Mouse (Mus musculus) CH12.LX (cell line): ENCODE data around the gene Dnaaf1. TPM values are rescaled to one million over a fixed set of nuclear protein-coding genes. Genes with fewer than 3 reads are reported as not detected.

Experiments used
- DNase-seq: peaks from one replicate; pipeline ENCODE4 v3.0.0-alpha.2; 2013; ENCODE audit errors: extremely low read depth
- H3K27ac ChIP-seq: 2 replicates; pipeline ENCODE4 v1.5.1; 2012; ENCODE audit warnings: low read depth, mild to moderate bottlenecking, control low read depth, moderate library complexity; ENCODE audit not compliant: insufficient read depth
- H3K27me3 ChIP-seq: replicated peaks from 2 replicates; pipeline ENCODE3; 2012; ENCODE audit warnings: inconsistent platforms
- H3K36me3 ChIP-seq, 2 experiments: replicated peaks in 1 of 2; 2 replicates each; pipeline versions ENCODE3 to v1.6.1; 2012; ENCODE audit warnings: inconsistent platforms in 1 of 2, low read length in 1 of 2, mild to moderate bottlenecking in 1 of 2, mixed read lengths in 1 of 2, moderate library complexity in 1 of 2; ENCODE audit not compliant: control insufficient read depth in 1 of 2, insufficient read depth in 1 of 2
- H3K4me1 ChIP-seq, 2 experiments: 2 replicates each; pipeline ENCODE4 v1.6.1; 2012; ENCODE audit warnings: inconsistent platforms in 1 of 2, moderate library complexity in 1 of 2; ENCODE audit not compliant: insufficient read depth in 2 of 2, control insufficient read depth in 1 of 2
- H3K4me2 ChIP-seq: 2 replicates; pipeline ENCODE4 v1.6.1; 2012; ENCODE audit warnings: low read depth, mild to moderate bottlenecking, control low read depth; ENCODE audit not compliant: poor library complexity, insufficient read depth, severe bottlenecking
- H3K4me3 ChIP-seq, 3 experiments: fragments of 150-350 bp in 1 of 3; sonication (generic) in 1 of 3; replicated peaks in 1 of 3; 2 replicates each; pipeline versions ENCODE3 to v1.5.1; 2011 to 2012; ENCODE audit warnings: low read depth in 2 of 3, low read length in 2 of 3, mild to moderate bottlenecking in 2 of 3, moderate library complexity in 2 of 3, control low read depth in 1 of 3, improper control_type of control experiment in 1 of 3, inconsistent platforms in 1 of 3, mixed read lengths in 1 of 3; ENCODE audit not compliant: poor library complexity in 1 of 3
- H3K79me2 ChIP-seq: replicated peaks from 2 replicates; pipeline ENCODE4 v1.6.1; 2012; ENCODE audit warnings: mild to moderate bottlenecking, moderate library complexity; ENCODE audit not compliant: control insufficient read depth, poor library complexity, insufficient read depth, severe bottlenecking; ENCODE audit errors: extremely low read depth
- H3K9ac ChIP-seq: 2 replicates; pipeline ENCODE4 v1.6.1; 2012; ENCODE audit warnings: low read depth, mild to moderate bottlenecking, control low read depth, moderate library complexity; ENCODE audit not compliant: insufficient read depth
- H3K9me3 ChIP-seq: replicated peaks from 2 replicates; pipeline ENCODE3; 2012; ENCODE audit warnings: low read length, inconsistent platforms, mixed read lengths
- BHLHE40 ChIP-seq: IDR thresholded peaks from 2 replicates; pipeline ENCODE4 v1.6.1; 2011; ENCODE audit warnings: mild to moderate bottlenecking, low read depth, low read length, improper control_type of control experiment
- CHD2 ChIP-seq: IDR thresholded peaks from 2 replicates; pipeline ENCODE4 v1.6.1; 2011; ENCODE audit warnings: low read length, improper control_type of control experiment
- ELF1 ChIP-seq: IDR thresholded peaks from 2 replicates; pipeline ENCODE4 v1.6.1; 2014; ENCODE audit warnings: low read depth, mild to moderate bottlenecking, inconsistent platforms, low read length, improper control_type of control experiment
- EP300 ChIP-seq: IDR thresholded peaks from 2 replicates; pipeline ENCODE4 v1.6.1; 2011; ENCODE audit warnings: low read length, improper control_type of control experiment
- ETS1 ChIP-seq: conservative IDR thresholded peaks from 2 replicates; pipeline ENCODE4 v1.6.1; 2012; ENCODE audit warnings: low read depth, mild to moderate bottlenecking, inconsistent platforms, low read length, improper control_type of control experiment, moderate library complexity
- GABPA ChIP-seq: IDR thresholded peaks from 2 replicates; pipeline ENCODE4 v1.6.1; 2012; ENCODE audit warnings: low read depth, low read length, improper control_type of control experiment, inconsistent platforms; ENCODE audit not compliant: insufficient replicate concordance
- KAT2A ChIP-seq: IDR thresholded peaks from 2 replicates; pipeline ENCODE4 v1.6.1; 2012; ENCODE audit warnings: low read length, improper control_type of control experiment, inconsistent platforms; ENCODE audit not compliant: insufficient replicate concordance
- MAX ChIP-seq: IDR thresholded peaks from 2 replicates; pipeline ENCODE4 v1.6.1; 2011; ENCODE audit warnings: low read length, improper control_type of control experiment
- MYC ChIP-seq: IDR thresholded peaks from 2 replicates; pipeline ENCODE4 v1.6.1; 2011; ENCODE audit warnings: low read depth, mild to moderate bottlenecking, improper control_type of control experiment, low read length
- NELFE ChIP-seq: IDR thresholded peaks from 2 replicates; pipeline ENCODE4 v1.6.1; 2011; ENCODE audit warnings: low read depth, low read length, improper control_type of control experiment
- NRF1 ChIP-seq: IDR thresholded peaks from 2 replicates; pipeline ENCODE4 v1.6.1; 2014; ENCODE audit warnings: low read depth, mild to moderate bottlenecking, inconsistent platforms, low read length, improper control_type of control experiment, moderate library complexity
- POLR2AphosphoS2 ChIP-seq: IDR thresholded peaks from 2 replicates; pipeline ENCODE4 v1.6.1; 2011; ENCODE audit warnings: low read depth, low read length, improper control_type of control experiment
- RAD21 ChIP-seq: IDR thresholded peaks from 2 replicates; pipeline ENCODE4 v1.6.1; 2011; ENCODE audit warnings: low read depth, mild to moderate bottlenecking, low read length, improper control_type of control experiment, moderate library complexity
- SMC3 ChIP-seq: IDR thresholded peaks from 2 replicates; pipeline ENCODE4 v1.6.1; 2011; ENCODE audit warnings: low read depth, low read length, improper control_type of control experiment
- UBTF ChIP-seq: IDR thresholded peaks from 2 replicates; pipeline ENCODE4 v1.6.1; 2012; ENCODE audit warnings: low read depth, mild to moderate bottlenecking, inconsistent platforms, low read length, improper control_type of control experiment, moderate library complexity
- USF2 ChIP-seq: conservative IDR thresholded peaks from 2 replicates; pipeline ENCODE4 v1.6.1; 2011; ENCODE audit warnings: low read depth, low read length, improper control_type of control experiment
- ZMIZ1 ChIP-seq: IDR thresholded peaks from 2 replicates; pipeline ENCODE4 v1.6.1; 2012; ENCODE audit warnings: low read depth, mild to moderate bottlenecking, inconsistent platforms, low read length, improper control_type of control experiment
- dilution Hi-C: fragments of 300-500 bp; cut with MboI; formaldehyde crosslinking; loops from 2 replicates; pipeline ENCODE4 v1.14.3; 2020; ENCODE audit warnings: low sequenced_read_pairs; ENCODE audit not compliant: extremely low pct_unique_long_range_greater_than_20kb, extremely low pct_ligation_motif_present
- in situ Hi-C: fragments of 300-500 bp; cut with MboI; formaldehyde crosslinking; loops from 3 replicates; pipeline ENCODE4 v1.14.3; 2019; ENCODE audit warnings: low sequenced_read_pairs, low pct_ligation_motif_present, low pct_unique_long_range_greater_than_20kb, mixed read lengths
- polyA plus RNA-seq: library from polyadenylated mRNA; unstranded; fragments of >175 nt; gene quantifications from 2 replicates; pipeline ENCODE4 v1.2.1, GENCODE M21; 2012; ENCODE audit warnings: low read depth; ENCODE audit not compliant: insufficient read length
- total RNA-seq, 2 experiments: library from RNA; depleted of rRNA; stranded (reverse); fragments of 300-350 nt in 1 of 2; fragments of >200 nt in 1 of 2; gene quantifications; 2 replicates each; pipeline ENCODE4 v1.2.3; 2012 to 2014

Gene Dnaaf1
- total and polyA plus RNA-seq, 3 experiments = 0.25 TPM; not detected in 2

GRCm38 (mm10) chr8:119617586-119617985 is 42.6 kb downstream of the Dnaaf1 start:
- Histone ChIP-seq H3K36me3 (no peaks in the 10 kb centered on the region), H3K79me2 (no peaks in the 10 kb centered on the region), H3K4me2 (no peak overlapping the region), H3K27ac (no peak overlapping the region), H3K9ac (no peak overlapping the region), H3K9me3 (peaks cover 1% of the 10 kb centered on the region), H3K4me3 (no peak overlapping the region), H3K27me3 (peaks cover 82% of the 10 kb centered on the region), H3K4me1 (peaks cover 13% of the 10 kb centered on the region in 2 experiments)
- dilution Hi-C loops = no loop called here
- in situ Hi-C loops = loop anchor here (5.0 kb wide), 1 partner anchor 180 kb away; no protein-coding TSS in a partner anchor
- DNase-seq = no peak
- TF ChIP-seq USF2 (no peak), NRF1 (no peak), NELFE (no peak), EP300 (no peak), MYC (no peak)
- TF ChIP-seq, all 38 proteins: peak for 0

DNA sequence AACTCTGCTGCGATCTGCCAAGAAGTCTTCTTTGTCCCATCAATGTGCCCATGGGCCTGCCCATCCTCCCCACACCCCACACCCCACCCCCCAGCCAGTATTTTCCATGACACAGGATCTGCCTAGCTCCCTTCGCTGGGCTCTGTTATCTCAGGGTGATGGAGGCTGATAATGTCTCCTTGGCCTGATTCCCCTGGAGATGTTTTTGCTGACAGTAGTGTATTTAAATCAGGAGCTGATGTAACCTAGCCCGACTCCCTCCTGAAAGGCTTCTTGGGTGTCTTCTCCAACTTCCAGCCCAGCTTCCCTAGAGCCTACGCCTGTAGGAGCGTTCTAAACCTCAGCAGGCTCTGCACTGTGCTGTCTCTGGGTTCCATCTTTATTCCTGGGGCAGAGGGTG is 43.9 kb downstream of the Dnaaf1 start:
- Histone ChIP-seq H3K9me3 (no peaks in the 10 kb centered on the region), H3K9ac (no peak overlapping the region), H3K36me3 (no peaks in the 10 kb centered on the region), H3K4me2 (no peak overlapping the region), H3K4me3 (no peak overlapping the region), H3K4me1 (peaks cover 13 to 15% of the 10 kb centered on the region in 2 experiments), H3K27me3 (peaks cover 88% of the 10 kb centered on the region), H3K27ac (no peak overlapping the region), H3K79me2 (no peaks in the 10 kb centered on the region)
- dilution Hi-C loops (no loop called here), in situ Hi-C loops (loop anchor here (5.0 kb wide), 1 partner anchor 182 kb away; no protein-coding TSS in a partner anchor)
- TF ChIP-seq POLR2AphosphoS2 (no peak), NELFE (no peak), MAX (no peak), SMC3 (no peak), ETS1 (no peak), BHLHE40 (no peak), ELF1 (no peak), EP300 (no peak), CHD2 (no peak), ZMIZ1 (no peak), UBTF (no peak), KAT2A (no peak), RAD21 (no peak), GABPA (no peak)
- no peak for DNase-seq
